Comparison of ENCODE assay signal across 11 mouse cellular contexts in genomic region chr1:166127719-166128118, GRCm38 (mm10). TPM values are rescaled to one million over a fixed set of nuclear protein-coding genes. Genes with fewer than 3 reads are reported as not detected.
A peak's percentile ranks its signal among the peaks of the same experiment; 100 is the strongest.
DNase-seq lines count a peak whose midpoint lies in the region; ATAC-seq and TF ChIP-seq lines count a peak whose summit lies in the region.
"Had no signal": no experiment of that assay in that cellular context is flagged by ENCODE, and none has a peak within 500 bp of the region (broad histone marks: within the 10 kb centered on the region; RNA-seq: fewer than 3 reads in every experiment).

Dusp27 (minus strand) TSS chr1:166127922.

- no peaks in the 10 kb centered on the region for H3K36me3 ChIP-seq in ES-Bruce4 (ENCODE audit: control insufficient read depth, insufficient read depth, low read length, poor library complexity, severe bottlenecking)
- H3K36me3 ChIP-seq in limb, embryonic 11.5 days (ENCODE audit: control insufficient read depth, insufficient read depth, low read length): no peaks in the 10 kb centered on the region
- no peaks in the 10 kb centered on the region for H3K36me3 ChIP-seq in midbrain, embryonic 16.5 days (ENCODE audit: control insufficient read depth, insufficient read depth, low read length)
- H3K36me3 ChIP-seq in midbrain, embryonic 14.5 days (ENCODE audit: control insufficient read depth, insufficient read depth, low read length): no peaks in the 10 kb centered on the region

- H3K4me1 ChIP-seq in ES-Bruce4 (ENCODE audit: control insufficient read depth, insufficient read depth, low read length): peaks cover 3% of the 10 kb centered on the region
- H3K4me1 ChIP-seq in limb, embryonic 11.5 days (ENCODE audit: control insufficient read depth, insufficient read depth, low read length): peaks cover 22% of the 10 kb centered on the region
- no peaks in the 10 kb centered on the region for H3K4me1 ChIP-seq in midbrain, embryonic 16.5 days (ENCODE audit: control insufficient read depth, insufficient read depth, low read length)
- no peaks in the 10 kb centered on the region for H3K4me1 ChIP-seq in midbrain, embryonic 14.5 days (ENCODE audit: control insufficient read depth, insufficient read depth, low read length)

- H3K9me3 ChIP-seq in ES-Bruce4 (replicated peaks; ENCODE audit: control insufficient read depth, insufficient read depth, low read length, poor library complexity, severe bottlenecking): peaks cover 4% of the 10 kb centered on the region
- H3K9me3 ChIP-seq in limb, embryonic 11.5 days (ENCODE audit: control insufficient read depth, low read length): no peaks in the 10 kb centered on the region
- H3K9me3 ChIP-seq in midbrain, embryonic 16.5 days (replicated peaks; ENCODE audit: control insufficient read depth, low read length, poor library complexity, severe bottlenecking): no peaks in the 10 kb centered on the region
- H3K9me3 ChIP-seq in midbrain, embryonic 14.5 days (ENCODE audit: control insufficient read depth, low read length): no peaks in the 10 kb centered on the region

- H3K27ac ChIP-seq in ES-Bruce4 (ENCODE audit: insufficient read depth, low read length): peak within 1 kb of the TSS; percentile 98
- H3K27ac ChIP-seq in limb, embryonic 11.5 days (replicated peaks; ENCODE audit: low read depth, low read length): no peak within 1 kb of the TSS
- no peak within 1 kb of the TSS for H3K27ac ChIP-seq in midbrain, embryonic 16.5 days (ENCODE audit: low read length)
- no peak within 1 kb of the TSS for H3K27ac ChIP-seq in midbrain, embryonic 14.5 days (replicated peaks; ENCODE audit: low read depth, low read length)

- WGBS in limb, embryonic 11.5 days: 41% methylated on average over 4 of the region's 4 CpGs
- WGBS in midbrain, embryonic 16.5 days: 63% methylated on average over 4 of the region's 4 CpGs
- 58% methylated on average over 4 of the region's 4 CpGs for WGBS in midbrain, embryonic 14.5 days

- ATAC-seq in limb, embryonic 11.5 days (ENCODE audit: insufficient number of reproducible peaks, low FRiP score, low TSS enrichment, low read depth): 0 out of 2 replicates have a peak, but pooled peaks have one; percentile 35
- no peak for ATAC-seq in midbrain, embryonic 16.5 days
- no peak for ATAC-seq in midbrain, embryonic 14.5 days (ENCODE audit: low FRiP score, low TSS enrichment)

- peak; percentile 16 for DNase-seq in embryo, embryonic 11.5 days (ENCODE audit: low read depth, low spot score)
- peak; percentile 19 for DNase-seq in heart, adult 8-10 months (ENCODE audit: low spot score)
- DNase-seq in limb, embryonic 11.5 days (ENCODE audit: low spot score): no peak
- no peak for DNase-seq in adrenal gland, postnatal 4 days (ENCODE audit: low spot score in 2 of 2)
- no peak for DNase-seq in midbrain, embryonic 14.5 days
- DNase-seq in adrenal gland, adult 18-20 months (ENCODE audit: low spot score in 2 of 2): no peak
- DNase-seq: cerebellum, adult 11 months had no signal

- TF ChIP-seq EP300 in ES-Bruce4 (IDR thresholded peaks at IDR 0.05; ENCODE audit: insufficient read depth, low read depth, low read length): no peak

- H3K4me3 ChIP-seq in ES-Bruce4 (ENCODE audit: low read depth, low read length): peak within 1 kb of the TSS; percentile 67
- H3K4me3 ChIP-seq in limb, embryonic 11.5 days (ENCODE audit: low read depth, low read length): no peak within 1 kb of the TSS
- no peak within 1 kb of the TSS for H3K4me3 ChIP-seq in midbrain, embryonic 16.5 days (ENCODE audit: low read depth, low read length)
- H3K4me3 ChIP-seq in midbrain, embryonic 14.5 days (replicated peaks; ENCODE audit: low read depth, low read length): no peak within 1 kb of the TSS

- no peak for TF ChIP-seq CTCF in ES-Bruce4 (IDR thresholded peaks at IDR 0.05; ENCODE audit: low read depth, low read length)

- no peak for TF ChIP-seq POLR2A in ES-Bruce4 (IDR thresholded peaks at IDR 0.05; ENCODE audit: insufficient read depth, low read length)

- H3K9ac ChIP-seq in ES-Bruce4 (ENCODE audit: low read depth, poor library complexity, severe bottlenecking): peak within 1 kb of the TSS; percentile 81
- H3K9ac ChIP-seq in limb, embryonic 11.5 days (ENCODE audit: low read length): no peak within 1 kb of the TSS
- H3K9ac ChIP-seq in midbrain, embryonic 16.5 days (ENCODE audit: low read depth, low read length): no peak within 1 kb of the TSS
- H3K9ac ChIP-seq in midbrain, embryonic 14.5 days (replicated peaks; ENCODE audit: low read length): no peak within 1 kb of the TSS

- H3K27me3 ChIP-seq in ES-Bruce4 (ENCODE audit: control insufficient read depth, insufficient read depth, low read length, poor library complexity, severe bottlenecking): no peaks in the 10 kb centered on the region
- H3K27me3 ChIP-seq in limb, embryonic 11.5 days (ENCODE audit: control insufficient read depth, insufficient read depth, low read length): no peaks in the 10 kb centered on the region
- no peaks in the 10 kb centered on the region for H3K27me3 ChIP-seq in midbrain, embryonic 16.5 days (ENCODE audit: control insufficient read depth, insufficient read depth, low read depth, low read length)
- H3K27me3 ChIP-seq in midbrain, embryonic 14.5 days (ENCODE audit: control insufficient read depth, insufficient read depth, low read length): no peaks in the 10 kb centered on the region

- peak within 1 kb of the TSS; percentile 2; the same call in 1 of the 2 replicates for H3K4me2 ChIP-seq in limb, embryonic 11.5 days (ENCODE audit: low read depth, severe bottlenecking)
- H3K4me2 ChIP-seq in midbrain, embryonic 16.5 days (ENCODE audit: low read length): no peak within 1 kb of the TSS
- H3K4me2 ChIP-seq in midbrain, embryonic 14.5 days (ENCODE audit: low read length): no peak within 1 kb of the TSS

RNA-seq across cellular contexts. Expression of gene Dusp27, which starts in this region (rescaled TPM):
- polyA plus RNA-seq in ES-Bruce4 (2011; ENCODE audit: insufficient read depth, insufficient read length, low read depth, missing spikeins): 3.9 and 5.8 TPM in 2 replicates
- total RNA-seq in heart, adult 8-10 months (2022): 10 to 100 TPM; 36.3 to 55.0 (median 43.5) TPM
- polyA plus RNA-seq in limb, embryonic 11.5 days (2014; fragmentation: Nextera tagmentation; extraction: Ambion mirVana): 1.9 and 2.2 TPM in 2 replicates
- 1 to 10 TPM; 1.3 to 3.2 TPM for total RNA-seq in adrenal gland, postnatal 4 days (2021)
- 1.2 and 1.3 TPM in 2 replicates for polyA plus RNA-seq in midbrain, embryonic 16.5 days (2015; fragmentation: Nextera tagmentation; extraction: Ambion mirVana)
- polyA plus RNA-seq in midbrain, embryonic 14.5 days (2014; fragmentation: Nextera tagmentation; extraction: Ambion mirVana): 0.51 and 1.00 TPM in 2 replicates
- total RNA-seq in adrenal gland, adult 18-20 months (2021): not detected
- total RNA-seq: hematopoietic stem cell, adult 5-6 weeks; megakaryocyte-erythroid progenitor cell, adult 5-6 weeks had no signal

Comparison
In these comparisons a context has a peak if more than half of its experiments do, and no peak if none do; other contexts are left out.
1. RNA of gene Dusp27 (total RNA-seq): 36.3 to 55.0 TPM in heart, adult 8-10 months; 1.3 to 3.2 TPM in adrenal gland, postnatal 4 days and not detected in adrenal gland, adult 18-20 months; every median in the first group is over 4 times any median in the second.
2. DNase-seq: peak in embryo, embryonic 11.5 days (single experiment) and heart, adult 8-10 months (single experiment); none in limb, embryonic 11.5 days (single experiment), adrenal gland, postnatal 4 days (0 of 2), midbrain, embryonic 14.5 days (single experiment) and adrenal gland, adult 18-20 months (0 of 2).